Mouse (Mus musculus): ENCODE results near the gene Iqck. TPM values are rescaled to one million over a fixed set of nuclear protein-coding genes. Genes with fewer than 3 reads are reported as not detected.

Gene Iqck
- total RNA-seq, 2 experiments from 2014 or later = 0.44 to 0.64 TPM

DNA sequence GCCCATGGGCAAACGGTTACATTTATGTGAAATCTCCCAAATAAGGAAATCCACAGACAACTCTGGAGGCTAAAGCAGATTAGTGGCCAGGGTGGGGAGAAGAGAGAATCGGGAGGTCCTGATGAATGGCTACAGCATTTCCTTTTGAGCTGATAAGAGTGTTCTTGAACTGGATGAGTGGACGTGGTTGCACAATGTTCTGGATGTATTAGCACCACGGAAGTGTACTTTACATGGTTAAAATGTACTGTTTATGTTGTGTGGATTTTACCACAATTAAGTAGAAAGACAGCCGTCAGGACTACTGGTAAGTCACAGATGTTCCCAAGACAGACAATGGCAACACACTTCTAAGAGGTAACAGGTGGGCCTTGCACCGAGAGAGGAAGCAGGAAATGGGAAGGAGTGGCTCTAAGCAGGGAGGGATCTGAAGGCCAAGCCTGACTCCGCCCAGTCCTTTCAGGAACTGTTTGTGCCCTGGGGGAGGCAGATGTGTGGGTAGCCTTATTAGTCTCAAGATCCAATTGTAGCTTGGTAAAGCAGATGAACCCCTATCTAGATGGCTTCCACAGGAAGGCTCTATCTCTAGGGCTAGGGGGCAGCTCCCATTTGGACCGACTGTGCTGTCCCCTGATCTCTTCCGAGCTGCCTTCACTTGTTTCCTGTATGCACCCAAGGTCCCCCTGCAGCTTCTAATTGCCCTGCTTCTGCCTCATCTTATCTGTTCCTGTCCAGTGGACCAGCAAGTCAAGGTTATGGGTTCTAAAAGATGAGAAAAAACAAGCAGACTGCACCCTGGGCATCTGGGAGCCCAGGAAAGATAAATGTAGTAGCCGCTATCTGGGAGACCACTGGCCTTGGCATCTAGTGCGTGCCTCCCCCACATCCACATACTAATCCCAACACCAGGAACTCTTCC is 82.2 kb downstream of the Iqck start:
- intact Hi-C loops (cut with DNase I) = no loop called here
- DNase-seq (ENCODE audit: low spot score) = no peak

- no peak for DNase-seq (ENCODE audit: low spot score)
- intact Hi-C loops (cut with DNase I) = no loop called here
These were observed 86.7 kb downstream of the Iqck start for GRCm38 (mm10) chr7:118942297-118942696.

GRCm38 (mm10) chr7:118943170-118943569 is 87.6 kb downstream of the Iqck start:
- DNase-seq (ENCODE audit: low spot score) = no peak
- intact Hi-C loops (cut with DNase I) = no loop called here

DNA sequence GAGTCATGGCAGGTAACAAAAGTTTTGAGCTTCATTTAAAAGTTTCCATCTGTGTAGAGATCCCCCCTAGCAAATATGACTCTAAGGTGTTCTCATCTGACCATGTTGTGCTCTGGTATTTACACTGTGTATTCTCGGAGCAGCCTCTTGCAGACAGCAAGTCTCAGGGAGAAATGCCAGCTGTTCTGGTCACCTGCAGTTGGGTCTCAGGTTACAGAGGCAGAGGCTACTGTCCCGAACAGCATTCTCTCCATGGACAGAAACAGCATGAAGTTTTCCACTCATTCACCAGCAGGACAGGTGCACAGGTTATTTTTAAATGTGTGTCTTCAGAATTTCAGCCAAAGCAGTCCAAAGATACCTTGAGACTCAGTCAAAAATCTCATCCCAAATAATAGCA is 89.3 kb downstream of the Iqck start:
- DNase-seq (ENCODE audit: low spot score) = no peak
- intact Hi-C loops (cut with DNase I) = no loop called here

DNA sequence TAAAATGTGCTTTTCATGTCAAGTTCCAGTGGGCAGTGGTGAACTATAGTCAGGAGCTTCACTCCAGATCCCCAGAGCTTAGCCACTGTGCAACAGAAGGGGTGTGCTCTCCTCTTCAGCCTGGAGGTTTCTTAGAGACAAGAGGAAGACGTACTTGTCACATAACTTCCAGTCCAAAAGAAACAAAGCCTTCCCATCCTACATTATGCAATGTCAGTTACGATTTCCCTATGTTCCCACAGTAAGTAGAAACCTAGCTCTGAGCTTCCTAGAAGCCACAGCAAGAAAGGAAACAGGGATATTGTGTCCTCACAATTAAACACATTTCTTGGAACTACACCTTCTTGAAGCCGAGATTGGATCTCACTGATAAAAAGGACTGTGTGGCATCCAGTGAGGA is 91.7 kb downstream of the Iqck start:
- DNase-seq (ENCODE audit: low spot score) = no peak
- intact Hi-C loops (cut with DNase I) = no loop called here

- intact Hi-C loops (cut with DNase I) = no loop called here
- no peak for DNase-seq (ENCODE audit: low spot score)
These were observed 93.2 kb downstream of the Iqck start for GRCm38 (mm10) chr7:118948677-118949282.

- DNase-seq (ENCODE audit: low spot score) = no peak
- intact Hi-C loops (cut with DNase I) = no loop called here
These were observed 94.2 kb downstream of the Iqck start for GRCm38 (mm10) chr7:118949749-118950148.

DNA sequence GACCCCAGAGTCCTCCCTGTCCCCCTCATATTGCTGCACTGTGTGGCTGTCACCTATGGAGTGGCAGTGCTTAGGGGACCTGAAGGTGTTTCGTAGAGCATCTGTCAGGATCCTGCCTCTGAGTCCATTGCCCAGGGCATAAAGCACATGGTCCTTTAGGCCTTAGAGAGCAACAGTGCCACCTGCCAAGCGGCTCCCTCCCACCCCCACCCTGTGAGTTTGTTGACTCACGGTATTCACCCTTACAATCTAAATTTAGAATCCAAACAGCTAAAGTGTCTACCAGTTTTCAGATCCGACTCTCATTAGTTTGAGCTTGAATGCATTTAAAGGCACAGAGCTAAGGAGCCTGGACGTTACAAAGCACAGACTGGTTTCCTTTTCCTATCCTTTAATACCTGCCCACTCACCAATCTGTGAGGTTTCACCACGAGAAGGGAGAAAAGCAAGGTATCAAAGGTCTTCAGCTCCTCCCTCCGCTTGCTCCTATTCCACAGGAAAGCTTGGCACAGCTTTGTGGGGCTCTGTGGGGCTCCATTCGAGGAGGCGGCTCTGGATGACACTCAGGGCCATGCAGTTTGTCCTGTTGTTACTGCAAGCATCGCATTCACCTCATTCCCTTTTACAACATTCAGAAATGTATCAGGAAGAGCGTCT is 98.2 kb downstream of the Iqck start:
- intact Hi-C loops (cut with DNase I) = no loop called here
- DNase-seq (ENCODE audit: low spot score) = no peak

GRCm38 (mm10) chr7:118954968-118955367 is 99.4 kb downstream of the Iqck start:
- intact Hi-C loops (cut with DNase I) = no loop called here
- DNase-seq (ENCODE audit: low spot score) = no peak

DNA sequence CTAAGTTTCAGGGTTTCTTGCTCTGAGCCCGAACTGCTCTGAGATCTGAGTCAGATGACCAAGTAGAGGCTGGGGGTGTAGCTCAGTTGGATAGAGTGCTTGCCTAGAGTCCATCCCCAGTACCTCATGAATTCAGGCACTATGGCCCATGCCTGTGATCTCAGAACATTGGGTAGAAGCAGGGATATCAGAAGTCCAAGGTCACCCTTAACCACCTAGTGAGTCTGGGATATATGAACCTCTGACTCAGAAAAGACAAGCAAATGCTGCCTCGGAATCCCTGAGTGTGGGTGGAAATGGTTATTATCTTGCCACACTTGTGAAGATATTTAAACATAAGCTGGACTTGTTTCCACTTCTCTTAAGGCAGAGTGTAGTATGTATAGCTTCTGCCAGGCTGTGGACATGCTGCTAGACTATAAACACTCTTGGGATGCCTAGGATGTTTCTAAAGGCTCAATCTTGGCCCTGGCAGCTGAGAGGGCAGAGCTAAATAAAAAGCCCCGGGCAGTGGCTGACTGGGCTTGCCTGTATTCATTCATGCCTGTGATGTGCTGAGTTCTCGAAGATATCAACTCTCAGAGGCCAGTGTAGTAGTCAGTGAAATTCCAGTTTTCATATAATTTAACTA is 101.2 kb downstream of the Iqck start:
- intact Hi-C loops (cut with DNase I) = no loop called here
- no peak for DNase-seq (ENCODE audit: low spot score)

DNA sequence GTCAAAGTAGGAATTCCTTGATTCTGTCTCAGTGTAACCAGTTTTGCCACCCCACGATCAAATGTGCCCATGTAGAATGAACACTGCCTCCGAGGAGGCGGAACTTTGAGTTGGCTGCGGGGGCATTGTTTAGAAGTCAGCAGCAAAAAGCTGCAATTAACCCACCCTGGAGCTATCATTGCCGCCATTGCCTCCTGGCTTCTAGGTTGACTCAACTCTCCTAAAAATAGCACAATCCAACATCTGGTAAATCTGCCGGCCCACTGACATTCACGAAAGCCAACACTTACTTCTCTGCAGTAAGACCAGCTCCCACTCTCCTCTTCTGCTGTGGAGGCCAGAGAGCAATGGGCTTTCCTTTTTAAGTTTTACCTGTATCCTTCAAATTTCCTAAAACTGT is 103.7 kb downstream of the Iqck start:
- intact Hi-C loops (cut with DNase I) = no loop called here
- no peak for DNase-seq (ENCODE audit: low spot score)

- no peak for DNase-seq (ENCODE audit: low spot score)
- intact Hi-C loops (cut with DNase I) = no loop called here
These were observed 109.2 kb downstream of the Iqck start for GRCm38 (mm10) chr7:118964777-118965176.

DNA sequence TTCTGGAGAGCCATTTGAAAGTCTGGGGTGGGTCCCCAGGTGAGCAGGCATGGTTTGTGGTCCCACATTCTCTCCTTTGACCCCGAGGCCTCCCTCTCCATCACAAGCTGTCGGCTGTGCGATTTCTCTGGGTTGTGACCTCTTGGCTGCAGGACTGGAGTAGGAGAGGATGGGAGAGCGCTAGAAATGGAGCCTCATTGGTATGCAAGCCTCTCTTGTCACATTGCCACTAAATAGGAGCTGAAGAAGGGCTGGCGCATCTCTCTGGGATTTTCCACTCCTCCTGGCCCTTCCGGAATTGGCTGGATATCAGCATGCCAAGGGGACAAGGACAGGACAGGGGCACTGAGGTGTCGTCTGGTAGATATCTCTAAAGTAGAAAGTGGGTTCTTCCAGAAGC is 109.6 kb downstream of the Iqck start:
- intact Hi-C loops (cut with DNase I) = no loop called here
- no peak for DNase-seq (ENCODE audit: low spot score)

GRCm38 (mm10) chr7:118968870-118969269 is 113.3 kb downstream of the Iqck start:
- DNase-seq (ENCODE audit: low spot score) = no peak
- intact Hi-C loops (cut with DNase I) = no loop called here

- intact Hi-C loops (cut with DNase I) = no loop called here
- no peak for DNase-seq (ENCODE audit: low spot score)
These were observed 115.9 kb downstream of the Iqck start for GRCm38 (mm10) chr7:118971499-118971898.

DNA sequence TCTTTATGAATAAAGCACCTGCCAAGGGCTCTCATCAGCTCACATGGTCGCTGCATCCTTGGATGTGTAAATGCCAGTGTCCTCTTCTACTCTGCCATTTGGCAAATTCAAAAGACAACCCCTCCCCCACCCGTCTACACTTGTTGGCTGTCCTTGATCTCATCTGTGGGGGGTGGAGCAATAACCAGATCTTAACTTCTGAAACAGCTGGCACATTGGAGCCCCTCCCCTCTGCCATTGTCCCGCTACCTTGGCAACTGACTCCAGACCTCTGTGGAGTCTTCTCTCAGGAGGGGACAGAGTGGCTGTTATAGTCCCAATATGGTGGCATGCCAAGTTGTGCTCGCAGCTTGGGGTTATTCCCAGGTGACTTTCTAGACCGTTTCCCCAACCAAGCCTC is 116.8 kb downstream of the Iqck start:
- intact Hi-C loops (cut with DNase I) = no loop called here
- no peak for DNase-seq (ENCODE audit: low spot score)

DNA sequence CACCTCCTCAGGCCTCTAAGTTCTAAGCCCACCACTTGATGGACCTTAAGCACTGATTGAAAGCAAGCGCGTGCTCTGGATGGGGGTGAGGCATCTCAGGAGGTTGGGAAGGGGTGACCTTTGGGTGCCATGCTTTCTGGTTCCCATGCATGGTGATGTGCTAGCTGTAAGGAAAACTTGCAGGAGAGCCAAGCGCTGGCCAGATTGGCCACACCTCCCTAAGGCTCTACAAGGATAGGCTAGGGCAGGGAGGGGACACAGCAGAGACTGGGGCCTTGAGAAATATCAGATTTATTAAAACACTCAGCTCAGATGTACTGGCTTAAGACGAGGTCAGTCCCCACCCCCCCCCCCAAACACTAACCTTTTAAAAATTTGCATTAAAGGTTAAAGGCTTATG is 117.8 kb downstream of the Iqck start:
- no peak for DNase-seq (ENCODE audit: low spot score)

DNA sequence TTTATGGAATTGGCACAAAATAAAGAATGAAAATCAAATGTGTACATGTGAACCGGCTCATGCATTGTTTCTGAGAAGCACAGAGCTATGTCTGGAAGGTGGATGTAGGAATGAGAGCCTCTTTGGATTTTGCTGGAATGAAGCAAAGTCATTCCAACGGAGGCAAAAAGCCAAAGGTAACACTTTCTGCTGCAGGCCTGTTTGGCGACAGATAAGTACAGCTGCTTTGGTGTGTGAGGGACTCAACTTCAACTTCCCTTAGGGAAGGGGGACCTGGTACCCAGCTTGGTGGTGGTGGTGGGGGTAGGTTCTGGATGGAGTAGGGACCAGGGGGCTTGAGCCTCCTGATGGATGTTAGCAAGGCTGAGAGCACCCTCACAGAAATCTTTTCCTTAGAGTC is 120.3 kb downstream of the Iqck start:
- DNase-seq (ENCODE audit: low spot score) = no peak
- intact Hi-C loops (cut with DNase I) = no loop called here

More for the DNA sequence above, 117.8 kb downstream of the Iqck start:
- intact Hi-C loops (cut with DNase I) = no loop called here

DNA sequence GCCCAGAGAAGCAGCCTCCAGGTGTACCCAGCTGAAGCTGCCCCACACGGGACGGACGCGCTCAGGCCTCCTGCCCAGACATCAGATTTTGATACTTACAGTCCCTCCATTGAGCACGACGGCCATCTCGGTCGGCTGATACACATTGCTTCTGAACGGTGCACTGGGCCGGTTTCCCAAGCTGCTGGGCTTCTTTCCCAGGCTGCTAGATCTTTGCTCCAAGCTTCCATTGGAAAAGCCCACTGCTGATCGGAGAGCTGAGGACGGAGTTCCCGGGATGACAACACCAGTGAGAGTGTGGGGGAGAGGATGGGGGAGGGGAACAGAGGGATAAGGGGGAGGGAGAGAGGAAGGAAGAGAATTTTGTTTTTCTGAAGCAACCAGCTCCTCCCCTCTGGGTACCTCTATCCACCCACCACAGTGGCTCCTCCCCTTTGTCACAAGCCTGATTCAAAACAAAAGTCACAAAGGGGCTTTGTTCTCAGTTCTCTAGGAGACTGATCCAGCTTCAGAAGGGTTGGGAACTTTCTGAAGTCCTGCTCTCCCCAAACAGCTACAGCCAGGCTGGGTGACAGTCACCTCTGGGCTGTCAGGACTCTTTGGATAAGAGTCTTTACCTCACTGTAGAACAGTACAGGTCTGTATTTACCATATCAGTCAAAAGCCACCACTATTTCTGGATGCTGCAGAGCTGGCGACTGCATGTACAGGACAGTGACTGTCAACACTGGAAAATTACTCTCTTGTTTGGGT is 121.0 kb downstream of the Iqck start:
- intact Hi-C loops (cut with DNase I) = no loop called here
- peak; percentile 56 for DNase-seq (ENCODE audit: low spot score)

- DNase-seq (ENCODE audit: low spot score) = no peak
- intact Hi-C loops (cut with DNase I) = no loop called here
These were observed 121.6 kb downstream of the Iqck start for GRCm38 (mm10) chr7:118977167-118977543.
